Mouse (Mus musculus) right cerebral cortex, postnatal 25 days (tissue): ENCODE measurements at regions not wholly inside any gene's neighbourhood (a gene's known extent, or its start where the extent isn't known, plus 50 kb on each side); places are given as distances from the start of the nearest gene placed in this dataset.

ENCODE experiments used
- DNase-seq: peaks from one replicate; pipeline ENCODE4 v3.0.0; 2022

DNA sequence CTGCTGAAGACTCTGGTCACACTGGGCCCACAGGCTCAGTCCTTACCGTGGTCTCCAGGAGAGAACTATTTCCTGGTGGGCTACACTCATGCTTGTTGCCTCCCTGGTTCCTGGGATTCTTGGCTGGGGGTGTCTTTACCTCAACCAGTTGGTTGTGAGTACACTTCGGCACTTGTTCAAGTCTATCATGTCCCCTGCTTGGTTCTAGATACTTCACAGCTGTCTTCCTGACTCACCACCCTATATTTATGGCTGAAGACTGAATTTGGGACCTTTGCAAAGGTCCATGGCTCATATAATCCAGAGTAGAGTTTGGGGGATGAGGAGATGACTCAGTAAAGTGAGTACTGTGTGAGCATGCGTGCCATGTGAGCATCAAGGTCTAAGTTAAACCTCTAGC is 245.0 kb upstream of the Habp2 start:
- DNase-seq, result no peak

GRCm38 (mm10) chr19:56046784-56047390 is 240.1 kb upstream of the Habp2 start:
- DNase-seq, result no peak

GRCm38 (mm10) chr19:56054186-56054585 is 232.8 kb upstream of the Habp2 start:
- DNase-seq, result no peak

GRCm38 (mm10) chr19:56056397-56056796 is 230.5 kb upstream of the Habp2 start:
- no peak for DNase-seq

- no peak for DNase-seq
These were observed 224.9 kb upstream of the Habp2 start for GRCm38 (mm10) chr19:56061882-56062540.

DNA sequence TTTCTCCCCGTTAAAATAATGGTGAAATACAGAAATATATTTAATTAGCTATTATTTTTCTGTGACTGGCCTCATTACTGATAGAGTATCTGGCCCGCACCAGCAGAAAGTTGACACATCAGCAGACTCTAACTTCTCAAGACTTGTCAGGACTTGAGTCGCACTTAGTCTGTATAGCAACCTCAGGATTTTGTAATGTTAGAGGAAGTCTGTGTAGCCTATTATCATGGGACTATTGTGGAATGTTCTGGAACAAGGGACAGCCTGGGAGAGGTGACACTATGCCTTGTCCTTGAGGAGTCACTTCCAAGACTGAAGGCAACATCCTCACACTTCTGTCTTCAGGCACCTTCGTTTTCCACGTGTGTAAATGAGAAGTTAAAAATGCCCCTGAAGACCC is 223.8 kb upstream of the Habp2 start:
- no peak for DNase-seq

DNA sequence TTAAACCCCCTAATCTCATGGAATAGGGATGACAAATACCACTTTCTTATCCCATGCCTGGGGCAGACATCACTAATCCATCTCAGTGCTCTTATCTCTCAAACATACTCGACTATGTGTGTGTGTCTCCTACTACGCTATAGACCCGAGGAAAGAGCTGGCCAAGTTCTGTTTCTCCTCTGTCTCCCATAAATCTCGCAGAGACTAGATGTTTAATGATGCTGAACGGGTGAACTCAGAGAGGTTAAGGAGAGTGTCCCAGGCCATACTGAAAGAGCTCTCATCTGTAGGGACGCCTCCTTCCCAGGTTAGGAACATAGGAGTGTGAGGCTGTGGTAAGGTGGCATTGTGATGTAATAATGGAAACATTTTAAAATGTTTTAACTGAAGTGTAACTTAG is 221.2 kb upstream of the Habp2 start:
- DNase-seq, result no peak

DNA sequence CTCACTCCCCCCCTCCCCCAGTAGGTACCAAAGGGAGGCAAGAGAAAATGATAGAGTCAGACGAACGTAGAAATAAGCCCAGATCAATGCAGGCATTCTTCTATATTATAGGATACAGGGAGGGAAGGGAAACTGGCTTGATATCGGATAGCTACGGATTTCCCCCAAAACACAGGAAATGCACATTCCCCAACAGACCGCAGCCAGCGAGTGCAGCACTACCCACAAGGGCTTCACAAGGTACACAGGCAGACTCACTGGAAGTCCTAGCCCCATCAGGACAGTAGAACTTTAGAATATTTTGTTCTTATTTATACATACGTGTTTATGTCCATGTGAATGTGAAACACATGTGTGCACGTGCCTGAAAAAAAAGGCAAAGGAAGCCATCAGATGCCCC is 218.8 kb upstream of the Habp2 start:
- DNase-seq, result no peak

DNA sequence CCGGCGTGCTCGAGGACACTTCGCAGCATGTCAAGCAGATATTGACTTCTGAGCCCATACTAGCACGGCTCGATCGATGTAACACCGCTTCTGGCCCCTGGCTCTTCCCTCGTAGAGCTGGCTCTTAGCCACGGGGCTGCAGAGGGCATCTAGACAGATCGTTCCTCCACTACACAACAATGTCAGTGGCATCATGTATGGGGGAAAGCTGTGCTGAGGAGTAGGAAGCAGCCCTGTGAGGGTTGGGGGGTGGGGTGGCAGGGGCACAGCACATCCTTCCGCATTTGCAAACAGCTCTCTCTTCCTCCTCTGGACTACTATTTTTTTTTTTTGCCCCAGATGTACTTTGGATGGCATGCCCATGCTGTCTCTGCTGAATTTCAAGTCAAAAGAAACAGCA is 218.1 kb upstream of the Habp2 start:
- no peak for DNase-seq

- DNase-seq, result no peak
These were observed 217.7 kb upstream of the Habp2 start for GRCm38 (mm10) chr19:56069266-56069665.

DNA sequence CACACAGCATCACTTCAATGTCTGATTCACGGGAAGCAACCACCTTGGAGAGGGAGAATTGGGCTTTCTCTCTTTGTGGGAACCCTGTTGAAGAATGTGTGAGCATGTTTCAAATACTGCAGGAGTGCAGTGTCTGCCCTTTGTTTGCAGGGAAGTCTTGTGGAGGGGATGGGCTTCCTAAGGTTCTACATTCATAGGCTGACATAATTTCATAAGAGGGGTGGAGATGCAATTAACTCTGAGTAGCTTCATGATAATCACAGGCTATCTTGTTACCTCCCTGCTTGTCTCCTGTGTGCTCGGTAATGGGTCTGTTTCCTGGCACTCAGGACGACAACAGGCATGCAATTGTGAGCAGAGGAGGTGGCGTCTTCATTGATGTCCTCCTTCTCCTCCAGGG is 215.6 kb upstream of the Habp2 start:
- no peak for DNase-seq

DNA sequence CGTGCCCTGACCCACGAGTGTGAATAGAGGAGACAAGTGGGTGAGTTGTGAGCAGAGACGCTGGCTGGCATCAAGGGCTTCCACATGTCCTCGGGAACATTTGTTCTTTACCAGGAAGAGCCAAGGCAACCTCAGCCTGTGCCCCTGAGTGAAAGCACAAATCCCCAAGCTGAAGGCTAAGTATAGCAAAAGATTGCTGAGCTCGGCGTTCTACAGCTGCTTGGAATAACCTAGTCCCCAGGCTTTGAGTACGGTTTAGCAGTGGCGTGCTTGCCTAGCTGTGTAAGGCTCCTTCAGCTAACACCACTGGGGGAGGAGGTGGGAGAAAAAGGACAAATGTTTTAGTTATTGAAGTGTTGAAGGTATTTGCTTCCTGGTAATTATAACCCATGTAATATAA is 210.8 kb upstream of the Habp2 start:
- DNase-seq, result no peak

GRCm38 (mm10) chr19:56077491-56077890 is 209.4 kb upstream of the Habp2 start:
- DNase-seq, result no peak

GRCm38 (mm10) chr19:56086413-56087083 is 200.4 kb upstream of the Habp2 start:
- no peak for DNase-seq

- no peak for DNase-seq
These were observed 199.8 kb upstream of the Habp2 start for GRCm38 (mm10) chr19:56087127-56087526.

DNA sequence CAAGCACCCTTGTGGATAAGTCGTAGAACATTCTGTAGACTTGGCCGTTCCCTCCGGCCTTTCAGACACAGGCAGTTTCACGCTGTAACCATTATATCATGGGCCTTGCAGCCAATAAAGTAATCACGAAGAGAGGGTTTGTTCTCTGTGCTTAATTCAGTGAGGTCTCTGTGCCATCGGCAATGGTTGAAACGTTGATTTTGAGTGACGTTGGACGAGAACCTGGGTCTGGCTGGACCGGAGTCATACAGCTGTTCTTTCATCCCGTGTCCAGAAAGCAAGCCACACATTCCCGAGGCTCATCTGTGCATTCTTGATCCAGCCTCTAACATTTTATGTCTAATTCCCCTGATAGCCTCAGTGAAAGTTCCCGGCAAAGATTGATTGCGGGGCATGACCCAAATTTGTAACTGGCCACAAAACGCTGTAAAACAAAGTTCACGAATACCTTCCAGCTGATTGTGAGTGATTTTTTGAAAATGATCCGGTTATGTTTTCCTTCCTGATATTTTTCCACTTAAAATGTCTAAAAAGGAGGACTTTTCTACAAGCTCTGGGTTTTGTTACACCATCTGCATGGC is 197.1 kb upstream of the Habp2 start:
- DNase-seq, result no peak

DNA sequence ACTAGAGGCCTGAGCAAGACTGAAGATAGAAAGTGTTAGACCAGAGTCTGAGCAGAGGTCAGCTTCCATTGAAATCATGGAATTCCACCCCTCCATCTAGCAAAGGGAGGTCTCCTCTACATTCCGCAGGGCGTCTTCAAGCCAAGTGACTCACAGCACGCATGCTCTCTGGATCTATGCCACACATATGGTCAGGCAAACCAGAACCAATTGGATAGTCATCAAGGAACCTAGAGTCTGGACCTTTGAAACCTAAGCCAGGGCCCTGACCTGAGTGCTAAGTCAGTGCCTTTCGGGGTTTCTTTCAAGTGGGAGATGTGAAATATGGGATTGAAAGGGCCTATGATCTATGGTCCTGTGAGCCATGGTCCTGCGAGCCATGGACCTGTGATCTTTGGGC is 195.4 kb upstream of the Habp2 start:
- no peak for DNase-seq

- no peak for DNase-seq
These were observed 191.1 kb upstream of the Habp2 start for GRCm38 (mm10) chr19:56095873-56096272.

GRCm38 (mm10) chr19:56099725-56100124 is 187.2 kb upstream of the Habp2 start:
- no peak for DNase-seq

DNA sequence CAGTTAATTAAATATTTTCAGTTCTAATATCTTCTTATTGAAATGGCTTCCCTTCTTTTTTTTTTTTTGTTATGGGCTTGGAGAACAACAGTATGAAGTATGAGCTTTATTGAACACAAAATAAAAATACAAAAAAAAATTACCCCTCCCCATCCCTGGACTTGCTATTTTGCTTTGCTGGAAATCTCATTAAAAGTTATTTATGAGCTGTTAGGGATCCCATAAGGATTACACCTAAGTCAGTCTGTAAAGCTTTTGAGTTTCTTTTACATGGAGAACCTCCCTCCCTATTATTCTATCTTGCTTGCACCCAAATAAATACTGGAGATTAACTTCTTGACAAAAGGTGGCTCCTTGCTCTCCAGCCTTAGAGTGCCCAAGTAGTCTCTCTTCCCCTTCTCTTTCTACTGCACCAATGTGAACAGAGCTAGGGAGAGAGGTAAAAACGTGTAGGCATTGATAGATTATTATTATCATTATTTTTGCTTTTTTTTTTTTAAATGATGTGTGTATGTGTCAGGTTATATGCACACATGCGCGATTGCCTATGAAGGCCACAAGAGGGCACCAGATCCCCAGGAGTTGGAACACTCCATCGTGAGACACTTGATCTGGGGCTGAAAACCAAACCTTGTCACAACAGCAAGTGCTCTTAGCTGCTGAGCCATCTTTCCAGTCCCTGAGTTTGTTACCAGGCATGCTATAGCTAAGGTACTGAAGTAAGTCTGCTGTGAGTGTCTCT is 186.6 kb upstream of the Habp2 start:
- no peak for DNase-seq

GRCm38 (mm10) chr19:56102454-56103080 is 184.4 kb upstream of the Habp2 start:
- no peak for DNase-seq

GRCm38 (mm10) chr19:56105073-56105451 is 181.9 kb upstream of the Habp2 start:
- no peak for DNase-seq
